ENCODE assay signal across 8 mouse cellular contexts in the genomic region with DNA sequence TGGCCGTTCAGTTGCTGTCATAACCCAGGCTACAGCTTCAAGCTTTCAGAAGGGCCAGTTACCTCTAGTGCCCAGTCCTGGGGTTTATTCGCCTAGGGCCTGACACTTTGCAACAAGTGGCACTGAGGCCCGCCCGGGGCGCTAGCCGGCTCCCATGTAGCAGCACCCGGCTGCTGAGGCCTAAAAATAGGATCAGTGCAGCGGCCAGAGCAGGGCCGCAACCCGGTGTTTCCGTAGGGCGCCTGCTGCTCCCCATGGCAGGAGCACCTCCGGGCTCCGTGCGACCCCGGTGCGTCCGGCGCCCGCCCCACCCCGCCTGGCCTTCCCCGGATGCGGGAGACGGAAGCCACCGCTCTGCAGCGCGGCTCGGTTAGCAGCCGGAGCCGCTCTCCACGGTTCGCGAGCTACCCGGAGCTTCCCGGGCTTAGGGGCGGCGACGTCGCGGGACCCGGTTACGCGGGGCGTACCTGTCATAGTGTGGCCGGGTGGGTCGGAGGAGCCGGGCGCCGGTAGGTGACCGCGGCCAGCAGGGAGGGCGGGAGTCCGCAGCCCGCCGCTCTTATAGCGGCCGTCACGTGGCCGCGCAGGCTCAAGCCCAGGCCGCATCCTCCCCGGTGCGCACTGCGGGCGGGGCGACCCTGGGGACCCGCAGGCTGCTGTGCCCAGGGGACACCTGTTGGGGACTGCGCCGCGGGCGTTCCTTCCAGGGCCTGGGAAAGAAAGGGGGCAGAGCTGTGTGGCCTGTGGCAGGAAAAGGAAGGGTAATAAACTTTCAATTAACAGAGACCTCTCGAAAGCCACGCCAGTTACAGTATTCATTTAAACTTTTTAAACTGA. TPM values are rescaled to one million over a fixed set of nuclear protein-coding genes. Genes with fewer than 3 reads are reported as not detected.
DNase-seq lines count a peak whose midpoint lies in the region; ATAC-seq and TF ChIP-seq lines count a peak whose summit lies in the region.

A gene (minus strand): TSS at position 787 of the 837 bp plus-strand sequence.

- peaks cover 3% of the 10 kb centered on the region; the same call in 1 of the 2 replicates for H3K9me3 ChIP-seq in ES-Bruce4 (replicated peaks; ENCODE audit: control insufficient read depth, insufficient read depth, low read length, poor library complexity, severe bottlenecking)
- peaks cover 5% of the 10 kb centered on the region; the same call in 1 of the 2 replicates for H3K9me3 ChIP-seq in forebrain, embryonic 15.5 days
- H3K9me3 ChIP-seq in lung, embryonic 14.5 days (ENCODE audit: low read depth, low read length) = peaks cover 2% of the 10 kb centered on the region; the same call in 1 of the 2 replicates

- intact Hi-C loops in heart, postnatal 14 days (cut with DNase I) = loop anchor here (5.0 kb wide), 1 partner anchor 77 kb away; no protein-coding TSS in a partner anchor

- no peak for TF ChIP-seq CTCF in ES-Bruce4 (IDR thresholded peaks at IDR 0.05; ENCODE audit: low read depth, low read length)
- 0 out of 2 replicates have a peak, but pooled peaks have one; percentile 5 for TF ChIP-seq CTCF in lung, embryonic 14.5 days (IDR thresholded peaks at IDR 0.05; ENCODE audit: low read depth)

- peak within 1 kb of the TSS; percentile 64 for H3K4me3 ChIP-seq in ES-Bruce4 (ENCODE audit: low read depth, low read length)
- H3K4me3 ChIP-seq in forebrain, embryonic 15.5 days = peak within 1 kb of the TSS; percentile 75
- peak within 1 kb of the TSS; percentile 83 for H3K4me3 ChIP-seq in lung, embryonic 14.5 days (ENCODE audit: low read depth, low read length)

- H3K27ac ChIP-seq in ES-Bruce4 (ENCODE audit: insufficient read depth, low read length) = no peak within 1 kb of the TSS
- no peak within 1 kb of the TSS for H3K27ac ChIP-seq in forebrain, embryonic 15.5 days (replicated peaks)
- peak within 1 kb of the TSS; percentile 73 for H3K27ac ChIP-seq in lung, embryonic 14.5 days (ENCODE audit: low read depth)

- under 1% methylated on average over 72 of the region's 73 CpGs for WGBS in forebrain, embryonic 15.5 days
- 1% methylated on average over 73 of the region's 73 CpGs for WGBS in large intestine, adult 2 months
- under 1% methylated on average over 73 of the region's 73 CpGs for WGBS in lung, embryonic 14.5 days

- peak within 1 kb of the TSS; percentile 77 for H3K4me2 ChIP-seq in forebrain, embryonic 15.5 days (replicated peaks)
- H3K4me2 ChIP-seq in lung, embryonic 14.5 days = peak within 1 kb of the TSS; percentile 75

- no peak for TF ChIP-seq POLR2A in ES-Bruce4 (IDR thresholded peaks at IDR 0.05; ENCODE audit: insufficient read depth, low read length)

- peak; percentile 17 for DNase-seq in cerebellum, adult 11 months
- peak; percentile 73 to 75 for DNase-seq in heart, postnatal 14 days
- DNase-seq in large intestine, adult 2 months (ENCODE audit: low read depth, low spot score) = peak; percentile 28
- peak; percentile 83 for DNase-seq in lung, embryonic 14.5 days
- peak; percentile 38 for DNase-seq in testis, postnatal 14 days (ENCODE audit: low spot score)

- no peak for TF ChIP-seq EP300 in ES-Bruce4 (IDR thresholded peaks at IDR 0.05; ENCODE audit: insufficient read depth, low read depth, low read length)

- H3K36me3 ChIP-seq in ES-Bruce4 (ENCODE audit: control insufficient read depth, insufficient read depth, low read length, poor library complexity, severe bottlenecking) = no peaks in the 10 kb centered on the region
- peaks cover under 1% of the 10 kb centered on the region; the same call in 1 of the 2 replicates for H3K36me3 ChIP-seq in forebrain, embryonic 15.5 days
- H3K36me3 ChIP-seq in lung, embryonic 14.5 days (ENCODE audit: insufficient read depth) = peaks cover 19% of the 10 kb centered on the region

- ATAC-seq in forebrain, embryonic 15.5 days (replicated peaks) = peak; percentile 95
- peak; percentile 97 for ATAC-seq in lung, embryonic 14.5 days (ENCODE audit: insufficient read depth)
- peak; percentile 64 for ATAC-seq in neutrophil, adult 5-6 weeks (ENCODE audit: extremely low read depth, insufficient number of reproducible peaks, low FRiP score, poor library complexity, severe bottlenecking)

- peaks cover 2% of the 10 kb centered on the region for H3K4me1 ChIP-seq in ES-Bruce4 (ENCODE audit: control insufficient read depth, insufficient read depth, low read length)
- peaks cover 7% of the 10 kb centered on the region for H3K4me1 ChIP-seq in forebrain, embryonic 15.5 days
- H3K4me1 ChIP-seq in lung, embryonic 14.5 days (ENCODE audit: insufficient read depth) = no peaks in the 10 kb centered on the region

- H3K9ac ChIP-seq in ES-Bruce4 (ENCODE audit: low read depth, poor library complexity, severe bottlenecking) = peak within 1 kb of the TSS; percentile 93
- peak within 1 kb of the TSS; percentile 71 for H3K9ac ChIP-seq in forebrain, embryonic 15.5 days (replicated peaks)
- peak within 1 kb of the TSS; percentile 91 for H3K9ac ChIP-seq in lung, embryonic 14.5 days

- peaks cover 5% of the 10 kb centered on the region for H3K27me3 ChIP-seq in ES-Bruce4 (ENCODE audit: control insufficient read depth, insufficient read depth, low read length, poor library complexity, severe bottlenecking)
- H3K27me3 ChIP-seq in forebrain, embryonic 15.5 days = no peaks in the 10 kb centered on the region
- H3K27me3 ChIP-seq in lung, embryonic 14.5 days (ENCODE audit: insufficient read depth, low read length) = no peaks in the 10 kb centered on the region

RNA-seq across cellular contexts. Expression of the gene that starts here (rescaled TPM):
- polyA plus RNA-seq in ES-Bruce4 (2011; ENCODE audit: insufficient read depth, insufficient read length, low read depth, missing spikeins) = 35.2 and 38.4 TPM in 2 replicates
- polyA plus RNA-seq in forebrain, embryonic 15.5 days (2015; fragmentation: Nextera tagmentation; extraction: Ambion mirVana) = 29.4 and 30.9 TPM in 2 replicates
- 100 to 1,000 TPM; 135 to 136 TPM for total RNA-seq in heart, postnatal 14 days (2021)
- polyA plus RNA-seq in large intestine, adult 2 months (2012; rRNA removed) = 15.0 and 15.6 TPM in 2 replicates
- 360 TPM in 2 replicates for polyA plus RNA-seq in lung, embryonic 14.5 days (2014; fragmentation: Nextera tagmentation; extraction: Ambion mirVana)
- 21.6 and 27.8 TPM in 2 replicates for total RNA-seq in neutrophil, adult 5-6 weeks (2017)

Comparison
In these comparisons a context has a peak if more than half of its experiments do, and no peak if none do; other contexts are left out.
1. DNase-seq: peak in every context shown above with its lines; median percentile 83 in lung, embryonic 14.5 days; 74 in heart, postnatal 14 days; 38 in testis, postnatal 14 days; 28 in large intestine, adult 2 months; 17 in cerebellum, adult 11 months.